Mouse (Mus musculus) ES-E14 (cell line): ENCODE measurements at regions not wholly inside any gene's neighbourhood (a gene's known extent, or its start where the extent isn't known, plus 50 kb on each side); places are given as distances from the start of the nearest gene placed in this dataset.

Experiments used
- CHD2 ChIP-seq: IDR thresholded peaks from 2 replicates; pipeline ENCODE4 v1.6.1; 2014; ENCODE audit warnings: mild to moderate bottlenecking, low read depth, low read length, inconsistent platforms
- HCFC1 ChIP-seq: IDR thresholded peaks from 2 replicates; pipeline ENCODE4 v1.6.1; 2012; ENCODE audit warnings: low read length, inconsistent platforms, borderline replicate concordance; ENCODE audit not compliant: insufficient read depth
- MAFK ChIP-seq: IDR thresholded peaks from 2 replicates; pipeline ENCODE4 v1.6.1; 2014; ENCODE audit warnings: mild to moderate bottlenecking, low read depth, low read length, inconsistent platforms; ENCODE audit not compliant: insufficient read depth
- ZC3H11A ChIP-seq: IDR thresholded peaks from 2 replicates; pipeline ENCODE4 v1.6.1; 2012; ENCODE audit warnings: low read depth, mild to moderate bottlenecking, inconsistent platforms, low read length, borderline replicate concordance
- ZNF384 ChIP-seq: IDR thresholded peaks from 2 replicates; pipeline ENCODE4 v1.6.1; 2012; ENCODE audit warnings: low read depth, low read length, inconsistent platforms

GRCm38 (mm10) chr10:111713676-111714075 lies 207.6 kb downstream of the Phlda1 start:
- TF ChIP-seq ZC3H11A (no peak), HCFC1 (no peak), MAFK (no peak), ZNF384 (no peak), CHD2 (no peak)
